Mouse (Mus musculus): ENCODE results near the gene Spdef. TPM values are rescaled to one million over a fixed set of nuclear protein-coding genes. Genes with fewer than 3 reads are reported as not detected.

Gene Spdef
- polyA plus RNA-seq, 1 experiment from 2014 or later = 0.92 TPM

DNA sequence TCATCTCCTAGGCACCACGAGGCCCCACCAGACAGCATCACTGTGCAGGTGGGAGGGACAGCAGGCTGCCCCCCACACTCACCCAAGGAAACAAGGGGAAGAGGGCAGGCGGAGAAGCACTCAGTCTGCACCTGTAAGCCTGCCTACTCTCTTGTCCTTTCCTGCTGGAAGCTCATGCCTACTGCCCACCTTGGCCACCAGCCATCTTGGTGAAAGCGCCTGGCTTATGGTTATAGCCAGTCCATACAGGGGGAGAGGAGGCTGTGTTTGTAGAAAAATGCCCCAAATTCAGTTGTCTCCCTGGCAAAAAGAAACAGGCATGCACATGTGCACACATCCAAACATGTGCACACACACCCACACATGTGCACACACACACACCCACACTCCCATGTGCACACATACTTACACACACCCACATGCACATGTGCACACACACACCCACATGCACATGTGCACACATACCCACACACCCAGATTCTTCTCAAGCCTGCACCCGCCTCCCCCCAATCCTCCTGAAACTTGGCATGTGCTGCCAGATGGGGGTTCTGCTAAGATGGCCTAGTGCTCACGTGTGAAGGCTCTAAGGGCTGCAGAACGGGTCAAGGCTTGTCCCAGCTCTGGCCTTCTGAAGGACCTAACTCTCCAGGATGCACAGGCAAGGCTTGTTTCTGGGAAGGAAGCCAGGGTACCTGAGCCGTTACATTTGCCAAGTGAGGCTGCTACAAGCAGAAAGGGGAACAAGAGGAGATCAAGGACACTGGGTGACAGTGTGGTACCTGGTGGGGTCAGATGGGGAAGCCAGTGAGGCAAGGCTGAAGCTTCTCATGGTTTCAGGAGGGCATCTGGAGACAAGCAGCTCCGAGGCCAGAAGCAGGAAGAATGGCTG lies 22.8 kb upstream of the Spdef start:
- Histone ChIP-seq H3K4me2 (no peak overlapping the region), H3K27me3 (replicated peaks) (no peaks in the 10 kb centered on the region), H3K36me3 (peaks cover 14% of the 10 kb centered on the region; the same call in 1 of the 2 replicates), H3K4me1 (0 out of 2 replicates have a peak, but pooled peaks cover under 1% of the 10 kb centered on the region), H3K27ac (replicated peaks) (no peak overlapping the region), H3K9ac (replicated peaks) (no peak overlapping the region), H3K9me3 (replicated peaks) (no peaks in the 10 kb centered on the region), H3K4me3 (replicated peaks) (no peak overlapping the region)
- 89% methylated on average over 8 of the region's 8 CpGs for WGBS
- no peak for ATAC-seq (ENCODE audit: low FRiP score)

DNA sequence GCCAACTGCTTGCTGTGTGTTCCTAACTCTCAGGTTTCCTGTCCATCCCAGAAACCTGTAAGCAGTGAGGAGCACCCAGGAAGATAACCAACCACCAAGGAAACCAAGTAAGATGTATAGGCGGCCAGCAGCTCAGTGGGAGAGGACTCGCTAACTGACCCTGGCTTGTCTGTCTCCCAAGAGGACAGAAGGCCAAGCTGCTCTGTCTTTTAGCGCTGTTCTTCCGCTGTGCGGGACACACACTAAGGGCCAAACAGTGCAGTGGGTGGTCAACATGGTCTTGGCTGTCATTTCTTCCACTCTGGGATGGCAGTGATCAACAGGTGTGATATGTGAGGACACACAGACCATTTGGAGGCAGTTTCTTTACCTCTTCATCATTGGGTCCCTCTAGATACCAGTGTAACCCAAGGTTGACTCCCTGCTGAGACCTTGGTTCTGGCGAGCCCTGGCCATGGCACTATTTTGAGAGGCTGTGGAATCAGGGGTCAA lies 21.7 kb upstream of the Spdef start:
- H3K27me3 ChIP-seq (replicated peaks) = no peaks in the 10 kb centered on the region
- ATAC-seq (ENCODE audit: low FRiP score) = no peak
- H3K36me3 ChIP-seq = peaks cover 14% of the 10 kb centered on the region; the same call in 1 of the 2 replicates
- 96% methylated on average over 6 of the region's 6 CpGs for WGBS
- H3K9ac ChIP-seq (replicated peaks) = no peak overlapping the region
- no peak overlapping the region for H3K4me3 ChIP-seq (replicated peaks)
- no peaks in the 10 kb centered on the region for H3K9me3 ChIP-seq (replicated peaks)
- no peak overlapping the region for H3K27ac ChIP-seq (replicated peaks)
- H3K4me2 ChIP-seq = no peak overlapping the region
- no peaks in the 10 kb centered on the region for H3K4me1 ChIP-seq

DNA sequence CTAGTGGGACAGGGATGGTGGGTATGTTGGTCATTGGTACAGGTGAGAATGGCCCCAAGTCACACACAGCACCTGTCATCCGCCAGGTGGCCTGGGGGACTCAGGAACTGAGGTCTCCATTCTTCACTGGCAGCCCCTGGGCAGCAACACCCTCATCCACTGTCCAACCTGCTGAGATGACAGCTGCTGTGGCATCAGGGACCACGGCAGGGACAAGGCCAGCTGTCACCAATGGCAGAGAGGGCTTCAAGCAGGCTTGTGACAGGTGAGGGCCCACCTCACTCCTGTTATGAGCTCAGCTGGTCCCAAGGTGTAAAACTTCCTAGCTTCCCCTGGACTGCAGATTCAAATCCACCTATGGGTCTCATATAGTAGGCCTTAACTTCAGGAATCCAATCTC lies 19.4 kb upstream of the Spdef start:
- WGBS = 92% methylated on average over 2 of the region's 2 CpGs
- ATAC-seq (ENCODE audit: low FRiP score) = no peak
- H3K36me3 ChIP-seq = peaks cover 9% of the 10 kb centered on the region; the same call in 1 of the 2 replicates

DNA sequence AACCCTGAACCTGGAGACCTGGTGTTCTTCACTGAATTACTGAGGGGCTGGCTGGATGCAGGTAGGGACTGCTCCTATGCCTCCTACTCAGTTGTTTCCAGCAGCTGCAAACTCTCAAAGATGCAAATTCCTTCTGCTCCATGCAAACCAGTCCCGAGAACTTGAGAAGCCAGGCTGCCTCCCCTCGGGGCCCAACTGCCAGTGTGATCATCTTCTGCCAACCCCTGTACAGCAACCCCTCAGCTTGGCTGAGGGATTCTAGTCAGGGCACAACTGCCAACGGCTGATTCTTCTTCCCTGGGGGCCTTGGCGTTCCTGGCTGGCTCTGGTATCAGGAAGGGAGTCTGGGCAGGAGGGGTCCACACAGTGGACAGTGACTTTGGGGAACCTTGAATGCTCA lies 17.7 kb upstream of the Spdef start:
- Histone ChIP-seq H3K4me1 (no peaks in the 10 kb centered on the region), H3K4me3 (replicated peaks) (no peak overlapping the region), H3K27me3 (replicated peaks) (no peaks in the 10 kb centered on the region), H3K9me3 (replicated peaks) (no peaks in the 10 kb centered on the region), H3K9ac (replicated peaks) (no peak overlapping the region), H3K36me3 (no peaks in the 10 kb centered on the region), H3K27ac (replicated peaks) (no peak overlapping the region), H3K4me2 (no peak overlapping the region)
- ATAC-seq (ENCODE audit: low FRiP score) = no peak
- 63% methylated on average over 4 of the region's 4 CpGs for WGBS

More for the DNA sequence above, 19.4 kb upstream of the Spdef start:
- H3K27ac ChIP-seq (replicated peaks) = no peak overlapping the region
- no peaks in the 10 kb centered on the region for H3K27me3 ChIP-seq (replicated peaks)
- no peaks in the 10 kb centered on the region for H3K9me3 ChIP-seq (replicated peaks)
- no peak overlapping the region for H3K9ac ChIP-seq (replicated peaks)
- no peaks in the 10 kb centered on the region for H3K4me1 ChIP-seq
- no peak overlapping the region for H3K4me2 ChIP-seq
- no peak overlapping the region for H3K4me3 ChIP-seq (replicated peaks)

DNA sequence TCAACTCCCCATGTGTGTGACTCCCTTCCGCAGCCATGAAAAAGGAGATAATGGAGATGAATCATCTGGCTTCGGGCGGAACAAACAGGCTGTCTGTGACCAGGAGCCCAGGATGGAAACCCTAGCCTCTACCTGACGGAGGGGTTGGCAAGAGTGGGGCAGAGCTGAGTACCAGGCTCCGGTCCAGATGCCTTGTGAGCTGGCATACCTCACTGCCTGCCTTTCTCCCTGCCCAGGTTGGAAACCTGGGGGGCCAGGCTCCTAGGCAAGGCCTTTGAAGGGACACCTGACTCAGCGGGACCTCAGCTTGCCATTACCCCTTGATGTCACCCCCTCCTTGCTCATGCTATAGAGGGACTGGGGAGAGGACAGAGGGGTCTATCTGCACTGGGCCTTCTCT lies 12.2 kb upstream of the Spdef start:
- H3K27ac ChIP-seq (replicated peaks) = no peak overlapping the region
- no peak overlapping the region for H3K9ac ChIP-seq (replicated peaks)
- H3K4me1 ChIP-seq = no peaks in the 10 kb centered on the region
- WGBS = 93% methylated on average over 6 of the region's 6 CpGs
- no peaks in the 10 kb centered on the region for H3K27me3 ChIP-seq (replicated peaks)
- H3K4me2 ChIP-seq = no peak overlapping the region
- H3K4me3 ChIP-seq (replicated peaks) = no peak overlapping the region
- no peak for ATAC-seq (ENCODE audit: low FRiP score)
- H3K9me3 ChIP-seq (replicated peaks) = no peaks in the 10 kb centered on the region
- no peaks in the 10 kb centered on the region for H3K36me3 ChIP-seq

DNA sequence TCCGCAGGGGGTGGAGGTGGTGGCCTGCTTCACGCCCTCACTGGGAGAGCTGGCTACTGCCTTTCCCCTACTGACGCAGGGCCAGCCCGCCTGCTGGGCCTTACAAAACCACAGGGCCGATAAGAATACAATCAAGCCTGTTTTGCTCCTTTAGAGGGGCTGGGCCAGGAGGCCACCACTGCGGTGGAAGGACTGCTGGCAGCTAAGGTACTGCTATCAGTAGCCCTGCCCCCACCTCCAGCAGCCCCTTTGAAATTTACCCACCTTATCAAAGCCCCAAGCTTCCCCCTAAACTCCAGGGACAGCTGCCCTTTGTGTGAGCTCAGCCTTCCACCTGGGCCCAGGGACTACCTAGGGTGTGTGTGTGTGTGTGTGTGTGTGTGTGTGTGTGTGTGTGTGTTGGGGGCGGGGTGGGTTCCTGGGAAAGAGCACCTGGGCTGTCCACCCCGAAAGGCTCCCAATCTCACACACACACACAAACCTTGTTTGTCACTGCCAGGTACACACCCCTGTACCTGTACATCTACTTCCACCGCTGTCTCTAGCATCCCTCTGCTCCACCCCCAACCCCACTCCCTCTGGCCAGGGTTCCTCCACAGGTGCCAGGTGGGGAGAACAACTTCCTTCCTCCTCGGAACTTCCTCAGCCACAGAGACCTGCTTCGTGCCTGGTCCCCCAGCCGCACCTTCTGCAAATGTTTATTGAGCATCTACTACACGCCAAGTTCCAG lies 5.8 kb upstream of the Spdef start:
- Histone ChIP-seq H3K27ac (replicated peaks) (no peak overlapping the region), H3K27me3 (replicated peaks) (no peaks in the 10 kb centered on the region), H3K9ac (replicated peaks) (no peak overlapping the region), H3K4me1 (no peaks in the 10 kb centered on the region), H3K36me3 (no peaks in the 10 kb centered on the region), H3K4me2 (no peak overlapping the region), H3K4me3 (replicated peaks) (no peak overlapping the region), H3K9me3 (replicated peaks) (no peaks in the 10 kb centered on the region)
- ATAC-seq (ENCODE audit: low FRiP score) = no peak
- WGBS = 31% methylated on average over 13 of the region's 13 CpGs

DNA sequence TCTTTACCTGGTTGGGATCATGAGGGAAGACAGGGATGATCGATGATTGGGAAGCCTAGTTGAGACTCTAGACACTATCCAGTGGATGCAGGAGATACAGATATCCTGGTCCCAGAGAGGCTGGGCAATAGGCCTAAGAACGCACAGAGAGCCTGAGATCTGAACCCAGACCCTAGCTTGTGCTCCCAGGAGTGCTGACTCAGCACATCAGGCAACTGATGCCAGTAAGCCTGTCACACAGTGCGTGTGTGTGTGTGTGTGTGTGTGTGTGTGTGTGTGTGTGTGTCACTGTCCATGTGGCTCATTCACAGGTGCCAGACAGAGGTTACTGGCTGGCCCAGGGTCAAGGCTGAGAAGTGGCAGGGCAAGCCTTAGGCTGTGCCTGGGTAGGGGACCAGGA lies 3.9 kb upstream of the Spdef start:
- Histone ChIP-seq H3K4me1 (no peaks in the 10 kb centered on the region; the same call in 1 of the 2 replicates), H3K9ac (replicated peaks) (no peak overlapping the region), H3K4me3 (replicated peaks) (no peak overlapping the region), H3K27ac (replicated peaks) (no peak overlapping the region), H3K4me2 (no peak overlapping the region), H3K36me3 (no peaks in the 10 kb centered on the region), H3K27me3 (replicated peaks) (no peaks in the 10 kb centered on the region), H3K9me3 (replicated peaks) (no peaks in the 10 kb centered on the region)
- WGBS = 86% methylated on average over 3 of the region's 3 CpGs
- no peak for ATAC-seq (ENCODE audit: low FRiP score)

DNA sequence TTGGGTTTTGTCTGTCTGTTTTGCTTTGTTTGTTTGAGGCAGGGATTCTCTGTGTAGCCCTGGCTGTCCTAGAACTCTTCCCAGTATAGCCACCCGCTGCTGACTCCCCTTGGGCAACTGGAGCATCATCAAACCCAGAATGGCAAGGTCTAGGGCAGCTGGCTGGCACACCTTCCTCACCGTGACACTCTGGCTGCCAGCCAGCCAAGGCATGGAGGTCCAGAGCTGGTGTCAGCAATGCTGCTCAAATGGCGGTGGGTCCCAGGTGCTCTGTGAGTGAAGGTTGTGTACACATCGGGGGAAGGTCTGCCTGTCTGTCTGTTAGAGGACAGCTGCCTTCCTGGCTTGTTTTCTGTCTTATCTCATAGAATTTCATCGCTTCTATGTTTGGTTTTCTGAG lies 3.4 kb upstream of the Spdef start:
- no peaks in the 10 kb centered on the region for H3K9me3 ChIP-seq (replicated peaks)
- H3K27ac ChIP-seq (replicated peaks) = no peak overlapping the region
- no peaks in the 10 kb centered on the region for H3K27me3 ChIP-seq (replicated peaks)
- H3K4me2 ChIP-seq = no peak overlapping the region
- no peak overlapping the region for H3K4me3 ChIP-seq (replicated peaks)
- no peak for ATAC-seq (ENCODE audit: low FRiP score)
- WGBS = 79% methylated on average over 5 of the region's 5 CpGs
- no peak overlapping the region for H3K9ac ChIP-seq (replicated peaks)
- no peaks in the 10 kb centered on the region; the same call in 1 of the 2 replicates for H3K4me1 ChIP-seq
- no peaks in the 10 kb centered on the region for H3K36me3 ChIP-seq

DNA sequence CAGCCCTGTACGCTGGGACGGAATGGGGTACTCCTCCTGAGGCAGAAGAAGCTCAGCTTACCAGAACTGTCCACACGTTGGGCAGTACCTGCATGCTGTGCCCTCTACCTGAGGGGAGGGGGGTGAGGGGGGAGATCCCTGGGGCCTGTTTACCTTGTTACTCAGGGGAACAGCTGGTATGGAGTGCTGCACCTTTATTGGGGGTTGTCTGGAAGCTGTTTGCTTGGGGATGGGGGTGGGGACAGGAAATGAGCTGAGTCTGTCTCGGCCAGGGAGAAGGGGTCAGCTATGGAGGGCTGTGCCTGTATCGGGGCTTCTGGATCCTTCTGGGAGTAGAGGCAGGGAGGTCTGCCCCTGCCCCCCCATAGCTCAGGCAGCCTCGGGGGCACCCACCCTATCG lies 2.2 kb downstream of the Spdef start:
- Histone ChIP-seq H3K36me3 (no peaks in the 10 kb centered on the region), H3K4me3 (replicated peaks) (no peak overlapping the region), H3K4me2 (no peak overlapping the region), H3K9me3 (replicated peaks) (no peaks in the 10 kb centered on the region), H3K27me3 (replicated peaks) (no peaks in the 10 kb centered on the region), H3K4me1 (peaks cover 13% of the 10 kb centered on the region), H3K27ac (replicated peaks) (no peak overlapping the region), H3K9ac (replicated peaks) (no peak overlapping the region)
- no peak for ATAC-seq (ENCODE audit: low FRiP score)
- 57% methylated on average over 7 of the region's 7 CpGs for WGBS

DNA sequence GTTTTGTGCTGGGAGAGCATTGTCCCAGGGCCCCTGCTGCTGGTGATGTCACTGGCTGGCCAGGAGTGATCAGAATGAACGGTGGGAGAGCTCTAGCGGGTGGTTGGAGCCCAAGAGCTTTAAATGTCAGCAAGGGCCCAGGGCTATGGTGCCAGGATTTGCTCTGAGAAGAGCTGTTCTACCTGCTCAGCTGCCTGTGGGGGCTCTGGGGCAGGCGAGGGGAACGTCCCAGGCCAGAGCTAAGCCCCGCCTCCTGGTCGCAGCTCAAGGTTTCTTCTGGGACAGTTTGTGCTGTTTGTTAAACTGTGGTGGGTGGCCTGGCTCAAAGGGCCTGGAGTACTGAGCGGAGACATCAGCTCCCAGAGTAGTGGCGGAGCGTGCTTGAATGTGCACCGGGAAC lies 3.3 kb downstream of the Spdef start:
- Histone ChIP-seq H3K4me2 (no peak overlapping the region), H3K4me3 (replicated peaks) (no peak overlapping the region), H3K4me1 (peaks cover 13% of the 10 kb centered on the region), H3K9me3 (replicated peaks) (no peaks in the 10 kb centered on the region), H3K36me3 (no peaks in the 10 kb centered on the region), H3K27me3 (replicated peaks) (no peaks in the 10 kb centered on the region), H3K9ac (replicated peaks) (no peak overlapping the region), H3K27ac (replicated peaks) (no peak overlapping the region)
- ATAC-seq (ENCODE audit: low FRiP score) = no peak
- 18% methylated on average over 10 of the region's 10 CpGs for WGBS

DNA sequence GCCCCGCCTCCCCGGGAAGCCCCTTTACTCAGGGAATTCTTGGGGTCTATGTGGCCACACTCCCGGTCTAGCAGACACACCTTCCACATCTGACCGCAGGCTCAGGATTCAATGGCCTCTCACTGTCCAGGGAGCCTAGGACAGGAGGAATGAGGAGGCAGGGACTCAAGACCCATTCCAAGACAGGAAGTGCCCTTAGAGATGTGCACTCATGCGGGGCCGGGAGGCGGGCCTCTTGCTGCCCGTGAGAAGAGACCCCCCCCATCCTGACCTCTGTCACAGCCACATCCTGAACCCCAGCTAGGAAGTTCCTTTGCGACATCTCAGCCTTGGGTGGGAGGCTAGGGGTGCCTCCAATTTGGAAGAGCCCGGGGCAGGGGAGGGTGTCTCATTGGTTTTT lies 3.7 kb downstream of the Spdef start:
- Histone ChIP-seq H3K9me3 (replicated peaks) (no peaks in the 10 kb centered on the region), H3K9ac (replicated peaks) (no peak overlapping the region), H3K4me2 (no peak overlapping the region), H3K36me3 (no peaks in the 10 kb centered on the region), H3K27ac (replicated peaks) (no peak overlapping the region), H3K27me3 (replicated peaks) (no peaks in the 10 kb centered on the region), H3K4me3 (replicated peaks) (no peak overlapping the region), H3K4me1 (peaks cover 13% of the 10 kb centered on the region)
- 35% methylated on average over 10 of the region's 10 CpGs for WGBS
- ATAC-seq (ENCODE audit: low FRiP score) = no peak

DNA sequence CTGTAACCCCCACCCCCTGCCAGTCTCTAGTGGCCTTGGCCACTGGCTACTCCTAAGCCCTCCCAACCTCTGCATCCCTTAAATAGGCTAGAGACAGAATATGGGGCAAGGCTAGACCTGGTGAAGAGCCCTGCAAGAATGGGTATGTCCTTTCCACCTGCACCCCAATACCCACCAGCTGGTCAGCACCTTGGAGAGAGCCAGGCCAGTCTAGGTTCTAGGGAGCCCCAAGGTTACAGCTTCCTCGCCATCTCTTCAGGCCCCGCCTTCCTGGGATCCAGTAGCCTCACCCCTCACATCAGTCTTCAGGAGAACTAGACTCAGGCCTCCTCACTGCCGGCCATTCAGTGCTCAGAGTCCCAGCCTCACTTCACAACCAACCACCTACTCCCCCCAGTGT lies 4.4 kb downstream of the Spdef start:
- no peaks in the 10 kb centered on the region for H3K9me3 ChIP-seq (replicated peaks)
- no peak overlapping the region for H3K27ac ChIP-seq (replicated peaks)
- WGBS = 40% methylated on average over 3 of the region's 3 CpGs
- no peaks in the 10 kb centered on the region for H3K27me3 ChIP-seq (replicated peaks)
- H3K4me1 ChIP-seq = peaks cover 13% of the 10 kb centered on the region
- no peaks in the 10 kb centered on the region for H3K36me3 ChIP-seq
- ATAC-seq (ENCODE audit: low FRiP score) = no peak
- H3K4me2 ChIP-seq = no peak overlapping the region
- no peak overlapping the region for H3K4me3 ChIP-seq (replicated peaks)
- H3K9ac ChIP-seq (replicated peaks) = no peak overlapping the region

All from neural tube, embryonic 15.5 days (tissue).